Mouse (Mus musculus): ENCODE results near the gene Baiap2.

The Baiap2 gene

GRCm38 (mm10) chr11:119947426-119947825 lies 4.9 kb downstream of the Baiap2 start:
- DNase-seq (ENCODE audit: low read depth, low spot score): no peak

GRCm38 (mm10) chr11:119947897-119948296 lies 5.3 kb downstream of the Baiap2 start:
- no peak for DNase-seq (ENCODE audit: low read depth, low spot score)

- DNase-seq (ENCODE audit: low read depth, low spot score): peak; percentile 72
Observed at GRCm38 (mm10) chr11:119948305-119948704, 5.7 kb downstream of the Baiap2 start.

GRCm38 (mm10) chr11:119948803-119949202 lies 6.2 kb downstream of the Baiap2 start:
- peak; percentile 68 for DNase-seq (ENCODE audit: low read depth, low spot score)

GRCm38 (mm10) chr11:119950535-119950934 lies 8.0 kb downstream of the Baiap2 start:
- no peak for DNase-seq (ENCODE audit: low read depth, low spot score)

- no peak for DNase-seq (ENCODE audit: low read depth, low spot score)
Observed at GRCm38 (mm10) chr11:119951326-119951725, 8.8 kb downstream of the Baiap2 start.

GRCm38 (mm10) chr11:119952429-119953224 lies 10.1 kb downstream of the Baiap2 start:
- DNase-seq (ENCODE audit: low read depth, low spot score): peak; percentile 67

- no peak for DNase-seq (ENCODE audit: low read depth, low spot score)
Observed at GRCm38 (mm10) chr11:119954233-119954632, 11.7 kb downstream of the Baiap2 start.

- no peak for DNase-seq (ENCODE audit: low read depth, low spot score)
Observed at GRCm38 (mm10) chr11:119954749-119955337, 12.3 kb downstream of the Baiap2 start.

GRCm38 (mm10) chr11:119955432-119955831 lies 12.9 kb downstream of the Baiap2 start:
- no peak for DNase-seq (ENCODE audit: low read depth, low spot score)

GRCm38 (mm10) chr11:119956590-119956989 lies 14.0 kb downstream of the Baiap2 start:
- peak; percentile 70 for DNase-seq (ENCODE audit: low read depth, low spot score)

- DNase-seq (ENCODE audit: low read depth, low spot score): no peak
Observed at GRCm38 (mm10) chr11:119958856-119959255, 16.3 kb downstream of the Baiap2 start.

GRCm38 (mm10) chr11:119959714-119960113 lies 17.2 kb downstream of the Baiap2 start:
- DNase-seq (ENCODE audit: low read depth, low spot score): no peak

- no peak for DNase-seq (ENCODE audit: low read depth, low spot score)
Observed at GRCm38 (mm10) chr11:119960671-119961070, 18.1 kb downstream of the Baiap2 start.

- DNase-seq (ENCODE audit: low read depth, low spot score): peak; percentile 90
Observed at GRCm38 (mm10) chr11:119961511-119961910, 18.9 kb downstream of the Baiap2 start.

GRCm38 (mm10) chr11:119965053-119965452 lies 22.5 kb downstream of the Baiap2 start:
- no peak for DNase-seq (ENCODE audit: low read depth, low spot score)

- DNase-seq (ENCODE audit: low read depth, low spot score): no peak
Observed at GRCm38 (mm10) chr11:119966294-119966693, 23.7 kb downstream of the Baiap2 start.

- DNase-seq (ENCODE audit: low read depth, low spot score): no peak
Observed at GRCm38 (mm10) chr11:119967401-119967800, 24.8 kb downstream of the Baiap2 start.

- no peak for DNase-seq (ENCODE audit: low read depth, low spot score)
Observed at GRCm38 (mm10) chr11:119967892-119968291, 25.3 kb downstream of the Baiap2 start.

GRCm38 (mm10) chr11:119970021-119970851 lies 27.7 kb downstream of the Baiap2 start:
- no peak for DNase-seq (ENCODE audit: low read depth, low spot score)

- no peak for DNase-seq (ENCODE audit: low read depth, low spot score)
Observed at GRCm38 (mm10) chr11:119973789-119974188, 31.2 kb downstream of the Baiap2 start.

Measured in brain, adult 2 months (tissue).